Mouse (Mus musculus): Measurements from ENCODE around the gene Ppih. TPM values are rescaled to one million over a fixed set of nuclear protein-coding genes. Genes with fewer than 3 reads are reported as not detected.

The Ppih gene
- polyA plus RNA-seq, 1 experiment from 2014 or later: 50.7 TPM

GRCm38 (mm10) chr4:119313756-119314155 is 6.6 kb downstream of the Ppih start:
- 82% methylated on average over 1 of the region's 1 CpGs for WGBS
- no peaks in the 10 kb centered on the region for H3K4me1 ChIP-seq
- ATAC-seq (ENCODE audit: extremely low read depth, insufficient number of reproducible peaks, low FRiP score, low TSS enrichment): no peak
- peaks cover 94% of the 10 kb centered on the region for H3K36me3 ChIP-seq
- no peaks in the 10 kb centered on the region for H3K27me3 ChIP-seq (replicated peaks)
- no peak overlapping the region for H3K27ac ChIP-seq (replicated peaks)
- no peak overlapping the region for H3K4me2 ChIP-seq
- H3K9me3 ChIP-seq: no peaks in the 10 kb centered on the region
- no peak overlapping the region for H3K9ac ChIP-seq
- no peak overlapping the region for H3K4me3 ChIP-seq

- no peaks in the 10 kb centered on the region for H3K4me1 ChIP-seq
- 83% methylated on average over 5 of the region's 5 CpGs for WGBS
- H3K36me3 ChIP-seq: peaks cover 48% of the 10 kb centered on the region
- ATAC-seq (ENCODE audit: extremely low read depth, insufficient number of reproducible peaks, low FRiP score, low TSS enrichment): no peak
- H3K4me3 ChIP-seq: no peak overlapping the region
- no peak overlapping the region for H3K4me2 ChIP-seq
- H3K9me3 ChIP-seq: no peaks in the 10 kb centered on the region
- H3K27me3 ChIP-seq (replicated peaks): no peaks in the 10 kb centered on the region
- no peak overlapping the region for H3K9ac ChIP-seq
- H3K27ac ChIP-seq (replicated peaks): no peak overlapping the region
These were observed 14.9 kb downstream of the Ppih start for GRCm38 (mm10) chr4:119305418-119305817.

GRCm38 (mm10) chr4:119303291-119303690 is 17.1 kb downstream of the Ppih start:
- Histone ChIP-seq H3K4me1 (no peaks in the 10 kb centered on the region), H3K4me2 (no peak overlapping the region), H3K9ac (no peak overlapping the region), H3K36me3 (peaks cover 28% of the 10 kb centered on the region), H3K27ac (replicated peaks) (no peak overlapping the region), H3K9me3 (no peaks in the 10 kb centered on the region), H3K27me3 (replicated peaks) (no peaks in the 10 kb centered on the region), H3K4me3 (no peak overlapping the region)
- ATAC-seq (ENCODE audit: extremely low read depth, insufficient number of reproducible peaks, low FRiP score, low TSS enrichment): no peak
- WGBS: 86% methylated on average over 8 of the region's 8 CpGs

GRCm38 (mm10) chr4:119301777-119302176 is 18.6 kb downstream of the Ppih start:
- H3K4me1 ChIP-seq: no peaks in the 10 kb centered on the region
- no peaks in the 10 kb centered on the region for H3K27me3 ChIP-seq (replicated peaks)
- H3K9ac ChIP-seq: no peak overlapping the region
- H3K36me3 ChIP-seq: peaks cover 13% of the 10 kb centered on the region
- no peak overlapping the region for H3K27ac ChIP-seq (replicated peaks)
- 72% methylated on average over 3 of the region's 3 CpGs for WGBS
- H3K4me2 ChIP-seq: no peak overlapping the region
- H3K4me3 ChIP-seq: no peak overlapping the region
- no peaks in the 10 kb centered on the region for H3K9me3 ChIP-seq
- no peak for ATAC-seq (ENCODE audit: extremely low read depth, insufficient number of reproducible peaks, low FRiP score, low TSS enrichment)

GRCm38 (mm10) chr4:119300761-119301160 is 19.6 kb downstream of the Ppih start:
- ATAC-seq (ENCODE audit: extremely low read depth, insufficient number of reproducible peaks, low FRiP score, low TSS enrichment): no peak
- WGBS: 85% methylated on average over 3 of the region's 3 CpGs
- Histone ChIP-seq H3K9ac (no peak overlapping the region), H3K27me3 (replicated peaks) (no peaks in the 10 kb centered on the region), H3K4me1 (no peaks in the 10 kb centered on the region; the same call in 1 of the 2 replicates), H3K4me2 (no peak overlapping the region), H3K9me3 (no peaks in the 10 kb centered on the region), H3K4me3 (no peak overlapping the region), H3K36me3 (peaks cover 5% of the 10 kb centered on the region; the same call in 1 of the 2 replicates), H3K27ac (replicated peaks) (no peak overlapping the region)

- Histone ChIP-seq H3K27ac (replicated peaks) (no peak overlapping the region), H3K4me3 (no peak overlapping the region), H3K4me2 (no peak overlapping the region), H3K9me3 (no peaks in the 10 kb centered on the region), H3K36me3 (no peaks in the 10 kb centered on the region; the same call in 1 of the 2 replicates), H3K9ac (no peak overlapping the region), H3K27me3 (replicated peaks) (no peaks in the 10 kb centered on the region), H3K4me1 (peaks cover 13% of the 10 kb centered on the region)
- no peak for ATAC-seq (ENCODE audit: extremely low read depth, insufficient number of reproducible peaks, low FRiP score, low TSS enrichment)
- 64% methylated on average over 2 of the region's 2 CpGs for WGBS
These were observed 23.0 kb downstream of the Ppih start for GRCm38 (mm10) chr4:119297361-119297760.

GRCm38 (mm10) chr4:119295134-119295453 is 25.3 kb downstream of the Ppih start:
- Histone ChIP-seq H3K4me2 (peak overlapping the region; percentile 91), H3K9me3 (no peaks in the 10 kb centered on the region), H3K4me3 (peak overlapping the region; percentile 96), H3K36me3 (peaks cover 14% of the 10 kb centered on the region), H3K27me3 (replicated peaks) (no peaks in the 10 kb centered on the region), H3K4me1 (peaks cover 34% of the 10 kb centered on the region), H3K9ac (peak overlapping the region; percentile 98), H3K27ac (replicated peaks) (peak overlapping the region; percentile 87)
- ATAC-seq (ENCODE audit: extremely low read depth, insufficient number of reproducible peaks, low FRiP score, low TSS enrichment): no peak
- 9% methylated on average over 6 of the region's 6 CpGs for WGBS

- peak within 1 kb of the TSS; percentile 98 for H3K9ac ChIP-seq
- H3K36me3 ChIP-seq: peaks cover 18% of the 10 kb centered on the region
- peaks cover 39% of the 10 kb centered on the region for H3K4me1 ChIP-seq
- peak within 1 kb of the TSS; percentile 90 for H3K27ac ChIP-seq (replicated peaks)
- under 1% methylated on average over 61 of the region's 61 CpGs for WGBS
- peak; percentile 98 for ATAC-seq (ENCODE audit: extremely low read depth, insufficient number of reproducible peaks, low FRiP score, low TSS enrichment)
- peak within 1 kb of the TSS; percentile 91 for H3K4me2 ChIP-seq
- no peaks in the 10 kb centered on the region for H3K9me3 ChIP-seq
- H3K4me3 ChIP-seq: peak within 1 kb of the TSS; percentile 96
- H3K27me3 ChIP-seq (replicated peaks): no peaks in the 10 kb centered on the region
These were observed 25.8 kb downstream of the Ppih start, which contains the start of gene Ybx1 for GRCm38 (mm10) chr4:119294415-119295133. Gene Ybx1, minus strand, starts transcription at chr4:119294604.

- peak; percentile 35 for ATAC-seq (ENCODE audit: extremely low read depth, insufficient number of reproducible peaks, low FRiP score, low TSS enrichment)
- Histone ChIP-seq H3K27me3 (replicated peaks) (no peaks in the 10 kb centered on the region), H3K4me1 (peaks cover 40% of the 10 kb centered on the region), H3K4me3 (peak overlapping the region; percentile 96), H3K9ac (peak overlapping the region; percentile 98), H3K36me3 (peaks cover 24% of the 10 kb centered on the region), H3K4me2 (peak overlapping the region; percentile 91), H3K27ac (replicated peaks) (peak overlapping the region; percentile 90), H3K9me3 (no peaks in the 10 kb centered on the region)
- WGBS: under 1% methylated on average over 47 of the region's 80 CpGs
These were observed 26.6 kb downstream of the Ppih start for GRCm38 (mm10) chr4:119293574-119294258.

GRCm38 (mm10) chr4:119292771-119293573 is 27.4 kb downstream of the Ppih start:
- Histone ChIP-seq H3K9ac (peak overlapping the region; percentile 98), H3K4me2 (peak overlapping the region; percentile 91), H3K27ac (replicated peaks) (peak overlapping the region; percentile 90), H3K4me3 (peak overlapping the region; percentile 96), H3K36me3 (peaks cover 28% of the 10 kb centered on the region), H3K27me3 (replicated peaks) (no peaks in the 10 kb centered on the region), H3K9me3 (no peaks in the 10 kb centered on the region), H3K4me1 (peaks cover 45% of the 10 kb centered on the region)
- no peak for ATAC-seq (ENCODE audit: extremely low read depth, insufficient number of reproducible peaks, low FRiP score, low TSS enrichment)
- WGBS: under 1% methylated on average over 24 of the region's 24 CpGs

GRCm38 (mm10) chr4:119291921-119292320 is 28.4 kb downstream of the Ppih start:
- no peak for ATAC-seq (ENCODE audit: extremely low read depth, insufficient number of reproducible peaks, low FRiP score, low TSS enrichment)
- peaks cover 56% of the 10 kb centered on the region for H3K4me1 ChIP-seq
- 82% methylated on average over 1 of the region's 1 CpGs for WGBS
- peak overlapping the region; percentile 91 for H3K4me2 ChIP-seq
- no peaks in the 10 kb centered on the region for H3K27me3 ChIP-seq (replicated peaks)
- no peaks in the 10 kb centered on the region for H3K9me3 ChIP-seq
- no peak overlapping the region for H3K27ac ChIP-seq (replicated peaks)
- H3K4me3 ChIP-seq: peak overlapping the region; percentile 96
- H3K36me3 ChIP-seq: peaks cover 31% of the 10 kb centered on the region
- H3K9ac ChIP-seq: peak overlapping the region; percentile 98

Data from heart, embryonic 13.5 days (tissue).